Mouse (Mus musculus) skeletal muscle tissue, adult 2 months (tissue): ENCODE results near the gene Gm49395.

ENCODE experiments used
- DNase-seq: peaks from one replicate; pipeline ENCODE4 v3.0.0-alpha.2; 2012; ENCODE audit warnings: low read depth, low spot score

Gm49395 gene

GRCm38 (mm10) chr13:114992260-114993014, 109.3 kb downstream of the Gm49395 start:
- DNase-seq, result no peak

- DNase-seq, result no peak
Measured at GRCm38 (mm10) chr13:114987668-114988067, 114.1 kb downstream of the Gm49395 start.

GRCm38 (mm10) chr13:114987161-114987560, 114.6 kb downstream of the Gm49395 start:
- DNase-seq, result no peak
